Mouse (Mus musculus) bone marrow, adult 2 months (tissue): ENCODE data around the gene Hdgf.

Source experiments
- CTCF ChIP-seq: fragments of 200-500 bp; IDR thresholded peaks from 2 replicates; pipeline ENCODE4 v1.5.1; 2011; ENCODE audit warnings: low read length, control low read depth; ENCODE audit not compliant: control insufficient read depth, insufficient read depth
- POLR2A ChIP-seq: fragments of 200-500 bp; IDR thresholded peaks from 2 replicates; pipeline ENCODE4 v1.6.1; 2011; ENCODE audit warnings: low read depth, mild to moderate bottlenecking, control low read depth, low read length, borderline replicate concordance; ENCODE audit not compliant: control insufficient read depth

DNA sequence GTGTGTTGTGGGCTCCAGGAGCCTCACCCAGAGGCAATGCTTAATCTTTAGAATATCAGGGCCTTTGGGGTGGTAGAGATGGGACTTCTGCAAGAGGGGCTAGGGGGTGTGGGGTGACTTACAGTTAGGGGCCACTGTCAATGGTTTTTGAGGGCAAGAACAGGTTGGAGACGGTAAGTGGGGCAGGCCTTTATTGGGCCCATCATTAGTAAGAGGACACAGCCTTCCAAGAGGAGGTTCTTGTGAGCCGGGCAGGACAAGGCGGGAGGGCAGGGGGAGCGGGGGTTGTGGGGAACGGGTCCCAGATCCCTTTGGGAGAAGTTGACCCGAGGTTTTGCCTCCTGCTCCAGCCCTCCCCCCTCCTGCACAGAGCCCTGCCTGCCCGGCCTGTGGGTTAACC, 7.4 kb downstream of the Hdgf start:
- TF ChIP-seq CTCF: no peak
- no peak for TF ChIP-seq POLR2A
